Mouse (Mus musculus): ENCODE data around the gene Haus3. TPM values are rescaled to one million over a fixed set of nuclear protein-coding genes. Genes with fewer than 3 reads are reported as not detected.

The Haus3 gene
- 19.0 and 19.7 TPM in 2 replicates for polyA plus RNA-seq (2015; fragmentation: Nextera tagmentation; extraction: Ambion mirVana)

DNA sequence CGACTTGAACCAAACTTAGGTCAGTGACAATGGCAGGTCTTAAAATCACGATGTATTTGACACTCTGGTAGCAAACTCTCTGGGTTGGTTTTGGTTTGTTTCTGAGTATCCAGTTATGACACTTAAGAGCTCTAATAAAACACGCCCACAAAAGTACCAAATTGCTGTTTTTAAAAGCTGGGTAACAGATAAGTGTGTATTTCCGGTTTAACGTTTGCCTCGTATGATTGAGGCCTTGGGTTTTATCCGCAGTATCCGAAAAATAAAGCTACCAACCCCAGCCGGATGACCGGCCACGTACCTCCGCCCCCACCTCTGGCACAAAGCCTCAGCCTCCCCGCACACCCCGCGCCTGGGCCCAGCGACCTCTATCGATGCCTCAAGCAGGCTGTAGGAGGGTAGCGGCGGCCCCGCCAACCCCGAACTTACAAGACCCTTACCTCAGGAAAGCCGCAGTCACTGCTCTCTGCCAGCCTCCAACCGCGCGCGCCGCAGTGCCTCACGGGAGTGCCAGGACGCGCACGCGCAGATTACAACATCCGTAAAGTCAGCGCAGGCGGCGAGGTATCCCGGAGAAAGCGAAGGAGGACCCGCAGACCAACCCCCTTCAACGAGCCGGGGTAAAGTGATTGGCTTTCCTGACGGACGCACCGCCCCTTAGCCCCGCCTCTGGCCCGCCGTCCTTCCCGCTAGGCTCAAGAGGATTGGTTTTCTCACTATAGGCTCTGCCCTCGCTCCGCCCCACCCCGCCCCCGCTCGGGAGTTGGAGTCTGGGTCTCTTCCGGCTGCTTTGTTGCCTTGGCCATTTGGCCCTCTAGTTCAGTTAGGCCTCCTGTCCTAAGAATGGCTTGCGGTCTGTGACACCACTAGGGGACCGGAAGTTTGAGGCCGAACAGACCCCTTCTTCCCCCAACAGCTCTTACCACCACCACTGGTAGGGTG is at the start of gene Haus3, which contains the start of gene Poln:
Gene Haus3, minus strand, starts transcription at position 578 of the 942 bp plus-strand sequence.
Gene Poln, minus strand, starts transcription at position 499 of the 942 bp plus-strand sequence.
- Histone ChIP-seq H3K27me3 (no peaks in the 10 kb centered on the region), H3K4me2 (peak within 1 kb of the TSS; percentile 63), H3K4me3 (peak within 1 kb of the TSS; percentile 72), H3K9ac (peak within 1 kb of the TSS; percentile 86), H3K9me3 (no peaks in the 10 kb centered on the region), H3K36me3 (peaks cover 23% of the 10 kb centered on the region), H3K4me1 (replicated peaks) (peaks cover 15% of the 10 kb centered on the region), H3K27ac (peak within 1 kb of the TSS; percentile 95)
- WGBS = under 1% methylated on average over 57 of the region's 57 CpGs
- peak; percentile 100 for ATAC-seq (ENCODE audit: low FRiP score)

DNA sequence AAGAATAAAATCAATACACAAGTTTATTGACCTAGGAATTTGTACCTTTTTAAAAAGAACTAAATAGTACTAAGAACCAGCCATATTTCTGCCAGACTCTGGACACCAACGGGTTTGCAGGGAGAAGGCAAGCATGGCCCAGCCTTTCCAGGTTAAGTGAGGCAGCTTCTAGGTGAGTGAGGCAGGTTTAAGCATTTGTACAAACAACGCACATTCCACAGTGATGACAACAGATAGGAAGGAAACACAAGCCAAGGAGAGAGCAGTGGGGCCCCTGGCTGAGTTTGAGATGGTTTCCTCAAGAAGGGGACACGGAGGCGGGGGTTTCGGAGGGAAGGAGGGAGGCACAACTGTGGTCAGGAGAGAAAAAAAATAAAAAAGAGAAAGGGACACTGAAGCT is 49.3 kb upstream of the Haus3 start:
- ATAC-seq (ENCODE audit: low FRiP score) = no peak
- 83% methylated on average over 5 of the region's 5 CpGs for WGBS

DNA sequence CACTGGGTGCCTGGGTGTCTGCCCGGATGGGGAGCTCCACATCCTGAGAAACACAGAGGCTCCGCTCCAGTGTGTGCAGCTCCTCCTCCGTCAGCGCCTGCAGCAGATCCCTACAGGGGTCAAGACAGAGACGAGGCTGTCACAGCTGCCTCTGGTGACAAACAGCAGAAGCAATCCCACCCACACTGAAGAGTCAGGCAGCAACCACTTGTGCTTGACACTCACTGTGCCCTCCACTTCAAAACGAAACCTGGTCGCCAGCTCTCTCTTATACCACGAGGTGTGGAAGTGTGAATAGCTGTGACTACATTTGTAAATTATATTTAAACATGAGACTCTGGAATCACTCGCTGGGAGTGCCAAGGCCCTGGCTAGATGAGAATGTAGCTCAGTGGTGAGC is 48.4 kb upstream of the Haus3 start:
- no peaks in the 10 kb centered on the region for H3K36me3 ChIP-seq
- H3K27me3 ChIP-seq = no peaks in the 10 kb centered on the region
- H3K4me3 ChIP-seq = no peak overlapping the region
- H3K4me2 ChIP-seq = no peak overlapping the region
- H3K27ac ChIP-seq = no peak overlapping the region
- no peak overlapping the region for H3K9ac ChIP-seq
- no peaks in the 10 kb centered on the region for H3K4me1 ChIP-seq (replicated peaks)
- 69% methylated on average over 9 of the region's 9 CpGs for WGBS
- no peaks in the 10 kb centered on the region for H3K9me3 ChIP-seq
- ATAC-seq (ENCODE audit: low FRiP score) = no peak

More for the DNA sequence above, 49.3 kb upstream of the Haus3 start:
- no peak overlapping the region for H3K4me2 ChIP-seq
- no peaks in the 10 kb centered on the region for H3K36me3 ChIP-seq
- no peak overlapping the region for H3K27ac ChIP-seq
- H3K4me3 ChIP-seq = no peak overlapping the region
- no peak overlapping the region for H3K9ac ChIP-seq
- H3K4me1 ChIP-seq (replicated peaks) = no peaks in the 10 kb centered on the region
- H3K9me3 ChIP-seq = no peaks in the 10 kb centered on the region
- no peaks in the 10 kb centered on the region for H3K27me3 ChIP-seq

DNA sequence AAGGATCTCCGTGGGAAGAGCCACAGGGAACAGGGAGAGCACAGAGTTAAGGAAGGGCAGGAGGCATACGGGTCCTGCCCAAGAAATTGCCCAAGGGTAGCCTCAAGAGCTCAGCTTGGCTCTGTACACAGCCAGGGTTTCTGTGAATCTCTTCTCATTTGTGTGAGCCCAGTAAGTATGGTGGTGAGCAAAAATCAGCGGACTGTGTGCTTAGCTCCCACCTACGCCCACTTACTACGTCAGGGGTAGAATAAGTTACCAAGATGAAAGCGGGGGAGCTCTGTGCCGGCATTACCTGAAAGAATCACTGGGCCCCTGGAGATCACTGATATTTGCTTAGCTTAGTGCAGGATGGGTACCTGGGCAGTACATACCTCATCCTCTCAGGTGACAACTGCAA is 46.7 kb upstream of the Haus3 start:
- H3K4me2 ChIP-seq = no peak overlapping the region
- no peaks in the 10 kb centered on the region for H3K9me3 ChIP-seq
- H3K4me3 ChIP-seq = no peak overlapping the region
- no peak overlapping the region for H3K9ac ChIP-seq
- H3K4me1 ChIP-seq (replicated peaks) = no peaks in the 10 kb centered on the region
- WGBS = 81% methylated on average over 7 of the region's 7 CpGs
- H3K36me3 ChIP-seq = no peaks in the 10 kb centered on the region
- no peak for ATAC-seq (ENCODE audit: low FRiP score)
- no peaks in the 10 kb centered on the region for H3K27me3 ChIP-seq
- no peak overlapping the region for H3K27ac ChIP-seq

DNA sequence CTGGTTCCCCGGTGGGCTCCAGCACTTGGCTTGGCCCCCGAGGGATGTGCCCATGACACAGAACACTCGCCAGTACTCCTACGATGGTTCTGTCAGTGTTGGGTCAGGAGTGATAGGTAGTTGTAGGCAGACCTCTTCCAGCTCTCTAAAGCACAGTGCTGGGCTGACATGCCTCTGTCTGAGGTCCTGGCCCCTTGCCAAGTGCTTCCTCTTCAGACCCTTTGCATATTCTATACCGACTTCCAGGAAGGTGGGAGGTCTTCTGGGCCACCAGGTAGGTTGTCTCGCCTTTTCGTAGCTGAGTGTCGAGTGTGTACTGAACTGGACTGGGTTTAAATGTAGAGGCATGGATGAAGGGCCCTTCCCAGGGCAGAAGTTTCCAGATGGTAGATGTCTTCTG is 44.3 kb upstream of the Haus3 start:
- H3K27ac ChIP-seq = no peak overlapping the region
- H3K4me3 ChIP-seq = no peak overlapping the region
- WGBS = 84% methylated on average over 8 of the region's 8 CpGs
- H3K9ac ChIP-seq = no peak overlapping the region
- H3K4me1 ChIP-seq (replicated peaks) = no peaks in the 10 kb centered on the region
- no peaks in the 10 kb centered on the region for H3K36me3 ChIP-seq
- ATAC-seq (ENCODE audit: low FRiP score) = no peak
- H3K4me2 ChIP-seq = no peak overlapping the region
- no peaks in the 10 kb centered on the region for H3K9me3 ChIP-seq
- no peaks in the 10 kb centered on the region for H3K27me3 ChIP-seq

DNA sequence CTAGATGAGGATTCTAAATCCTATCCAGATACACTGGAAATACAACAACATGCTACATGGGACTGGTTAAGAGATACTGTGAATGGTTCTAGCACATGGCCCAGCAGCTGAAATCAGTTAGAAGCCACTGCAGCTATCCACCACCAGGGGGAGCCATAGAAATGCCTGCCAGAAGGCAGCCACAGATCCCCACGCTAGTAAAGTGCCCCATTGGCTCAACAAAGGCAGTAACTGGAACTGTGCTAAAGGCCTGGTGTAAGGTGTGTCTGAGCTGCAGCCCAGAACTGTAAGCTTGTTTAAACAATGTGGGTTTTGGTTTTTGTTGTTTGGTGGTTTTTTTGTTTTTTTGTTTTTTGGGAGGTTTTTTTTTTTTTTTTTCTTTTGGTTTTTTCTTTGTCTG is 41.0 kb upstream of the Haus3 start:
- no peak overlapping the region for H3K4me3 ChIP-seq
- no peaks in the 10 kb centered on the region for H3K27me3 ChIP-seq
- 3% methylated on average over 1 of the region's 1 CpGs for WGBS
- peak; percentile 61; the same call in 1 of the 2 replicates for ATAC-seq (ENCODE audit: low FRiP score)
- H3K4me2 ChIP-seq = no peak overlapping the region
- no peaks in the 10 kb centered on the region for H3K4me1 ChIP-seq (replicated peaks)
- no peaks in the 10 kb centered on the region for H3K36me3 ChIP-seq
- no peak overlapping the region for H3K27ac ChIP-seq
- H3K9ac ChIP-seq = no peak overlapping the region
- H3K9me3 ChIP-seq = no peaks in the 10 kb centered on the region

DNA sequence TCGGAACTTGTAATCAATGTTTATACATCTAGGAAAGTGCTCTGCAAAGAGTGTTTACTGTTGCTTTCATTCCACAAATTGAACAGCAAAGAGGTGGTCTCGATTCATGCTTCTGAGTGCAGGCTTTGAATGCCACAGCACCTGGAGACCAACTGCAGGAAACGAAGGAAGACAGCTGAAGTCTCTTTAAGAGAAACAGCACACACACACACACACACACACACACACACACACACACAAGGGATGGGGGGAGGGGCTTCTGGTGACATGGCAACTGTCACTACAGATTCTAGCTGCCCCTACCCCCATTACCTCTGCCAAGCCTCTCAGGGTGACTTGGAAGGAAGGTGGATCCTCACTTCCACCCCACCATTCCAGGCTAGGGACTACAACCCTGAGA is 38.2 kb upstream of the Haus3 start:
- H3K27ac ChIP-seq = no peak overlapping the region
- H3K4me2 ChIP-seq = no peak overlapping the region
- H3K9me3 ChIP-seq = no peaks in the 10 kb centered on the region
- H3K4me1 ChIP-seq (replicated peaks) = no peaks in the 10 kb centered on the region
- no peak overlapping the region for H3K9ac ChIP-seq
- 76% methylated on average over 3 of the region's 3 CpGs for WGBS
- ATAC-seq (ENCODE audit: low FRiP score) = no peak
- no peak overlapping the region for H3K4me3 ChIP-seq
- no peaks in the 10 kb centered on the region for H3K27me3 ChIP-seq
- no peaks in the 10 kb centered on the region for H3K36me3 ChIP-seq

DNA sequence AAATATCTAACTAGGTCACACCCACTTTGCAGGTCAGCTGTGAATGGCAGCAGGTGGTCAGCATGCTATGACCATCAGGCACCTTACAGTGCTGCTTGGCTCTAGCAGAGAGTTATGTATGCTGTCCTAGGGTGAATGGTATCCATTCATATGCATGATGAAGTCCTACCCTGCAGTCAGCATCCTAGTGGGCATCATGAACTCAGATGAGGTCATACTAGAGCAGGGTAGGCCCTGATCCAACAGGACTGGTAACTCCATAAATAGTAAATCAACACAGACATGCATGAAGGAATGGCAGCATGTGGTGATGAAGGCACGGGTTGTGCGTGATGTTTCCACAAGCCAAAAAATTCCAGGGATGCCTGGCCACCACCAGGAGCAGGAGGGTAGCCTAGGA is 36.5 kb upstream of the Haus3 start:
- 91% methylated on average over 2 of the region's 2 CpGs for WGBS
- Histone ChIP-seq H3K27me3 (no peaks in the 10 kb centered on the region), H3K27ac (no peak overlapping the region), H3K4me2 (no peak overlapping the region), H3K4me3 (no peak overlapping the region), H3K36me3 (no peaks in the 10 kb centered on the region), H3K9me3 (no peaks in the 10 kb centered on the region), H3K4me1 (replicated peaks) (no peaks in the 10 kb centered on the region), H3K9ac (no peak overlapping the region)
- ATAC-seq (ENCODE audit: low FRiP score) = no peak

DNA sequence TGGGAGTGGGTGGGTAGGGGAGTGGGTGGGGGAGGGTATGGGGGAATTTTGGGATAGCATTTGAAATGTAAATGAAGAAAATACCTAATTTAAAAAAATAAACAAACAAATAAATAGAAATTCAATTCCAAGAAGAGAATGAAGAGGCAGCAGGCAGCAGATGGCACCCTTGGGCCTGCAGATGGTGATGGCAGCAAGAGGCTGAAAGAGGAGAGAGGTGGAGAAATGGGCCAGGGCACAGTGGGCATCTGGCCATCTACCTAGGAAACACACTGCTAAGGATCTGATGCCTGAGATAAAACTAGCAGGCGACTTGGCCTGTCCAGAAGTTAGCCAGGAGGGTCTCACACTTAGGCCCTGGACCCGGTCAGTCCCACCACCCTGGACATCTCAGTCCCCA is 35.6 kb upstream of the Haus3 start:
- no peak overlapping the region for H3K4me2 ChIP-seq
- no peaks in the 10 kb centered on the region for H3K27me3 ChIP-seq
- 81% methylated on average over 2 of the region's 2 CpGs for WGBS
- no peak for ATAC-seq (ENCODE audit: low FRiP score)
- H3K27ac ChIP-seq = no peak overlapping the region
- H3K9ac ChIP-seq = no peak overlapping the region
- no peak overlapping the region for H3K4me3 ChIP-seq
- H3K36me3 ChIP-seq = no peaks in the 10 kb centered on the region
- H3K9me3 ChIP-seq = no peaks in the 10 kb centered on the region
- no peaks in the 10 kb centered on the region for H3K4me1 ChIP-seq (replicated peaks)

DNA sequence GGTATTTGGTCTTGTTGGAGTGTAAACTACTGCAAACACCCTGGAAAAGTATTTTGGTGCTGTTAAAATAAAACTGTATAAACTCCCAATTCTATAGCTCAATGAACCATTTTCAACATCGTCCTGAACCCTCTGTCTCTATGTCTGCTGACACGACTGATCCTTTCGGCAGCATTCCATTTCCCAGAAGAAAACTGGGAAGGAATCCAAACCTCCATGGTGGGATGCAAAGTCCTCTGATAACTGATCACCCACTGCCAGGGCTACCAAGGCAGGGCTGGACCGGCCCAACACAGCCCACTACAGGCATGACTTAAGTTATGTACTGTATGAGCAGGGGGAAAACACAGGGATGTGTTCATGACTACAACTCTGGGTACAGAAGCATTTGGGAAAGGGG is 32.7 kb upstream of the Haus3 start:
- Histone ChIP-seq H3K36me3 (no peaks in the 10 kb centered on the region; the same call in 1 of the 2 replicates), H3K9ac (no peak overlapping the region), H3K4me2 (no peak overlapping the region), H3K9me3 (no peaks in the 10 kb centered on the region), H3K27ac (no peak overlapping the region), H3K27me3 (no peaks in the 10 kb centered on the region), H3K4me1 (replicated peaks) (no peaks in the 10 kb centered on the region), H3K4me3 (no peak overlapping the region)
- 86% methylated on average over 4 of the region's 4 CpGs for WGBS
- ATAC-seq (ENCODE audit: low FRiP score) = no peak

DNA sequence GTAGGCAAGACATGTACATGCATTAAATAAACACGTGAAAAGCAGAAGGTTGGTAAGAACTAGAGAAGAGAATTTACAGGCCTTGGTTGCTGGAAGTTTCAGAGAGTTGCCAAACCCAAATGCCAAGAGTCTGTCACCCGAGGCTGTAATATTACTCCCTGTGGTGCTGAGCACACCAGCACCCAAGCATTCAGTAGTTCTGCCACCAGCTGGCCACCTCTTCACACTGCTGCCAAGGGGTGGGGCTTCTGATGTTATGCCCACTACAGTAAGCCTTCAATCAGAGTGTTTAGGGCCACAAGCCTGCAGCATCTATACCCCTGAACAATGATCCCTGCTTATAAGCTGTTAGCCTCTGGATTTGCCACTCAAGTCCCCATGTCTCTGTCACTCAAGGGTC is 32.1 kb upstream of the Haus3 start:
- 70% methylated on average over 2 of the region's 2 CpGs for WGBS
- ATAC-seq (ENCODE audit: low FRiP score) = no peak

DNA sequence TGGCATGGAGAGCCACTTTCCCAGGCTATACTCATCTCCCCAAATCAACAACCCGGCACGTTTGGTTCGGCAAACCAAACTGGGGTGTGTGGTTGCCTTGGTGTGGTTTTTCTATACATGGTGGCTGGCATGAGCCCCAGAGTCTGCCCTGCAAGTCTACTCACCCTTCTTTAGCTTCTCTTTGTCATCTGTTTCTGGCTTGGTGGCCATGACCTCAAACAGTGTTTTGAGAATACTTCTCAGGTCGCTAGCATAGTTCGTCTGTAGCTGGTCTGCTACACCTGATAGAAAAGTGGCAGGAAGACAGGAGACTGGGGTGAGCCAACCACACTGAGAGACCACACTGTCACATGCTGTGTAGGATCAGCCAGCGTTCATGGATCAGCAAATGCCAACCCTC is 29.3 kb upstream of the Haus3 start:
- Histone ChIP-seq H3K27me3 (no peaks in the 10 kb centered on the region), H3K4me3 (no peak overlapping the region), H3K36me3 (peaks cover 8% of the 10 kb centered on the region), H3K9me3 (no peaks in the 10 kb centered on the region), H3K4me2 (no peak overlapping the region), H3K4me1 (replicated peaks) (no peaks in the 10 kb centered on the region), H3K9ac (no peak overlapping the region), H3K27ac (no peak overlapping the region)
- no peak for ATAC-seq (ENCODE audit: low FRiP score)
- 88% methylated on average over 6 of the region's 6 CpGs for WGBS

More for the DNA sequence above, 32.1 kb upstream of the Haus3 start:
- Histone ChIP-seq H3K27ac (no peak overlapping the region), H3K4me1 (replicated peaks) (no peaks in the 10 kb centered on the region), H3K4me3 (no peak overlapping the region), H3K36me3 (no peaks in the 10 kb centered on the region; the same call in 1 of the 2 replicates), H3K27me3 (no peaks in the 10 kb centered on the region), H3K9ac (no peak overlapping the region), H3K4me2 (no peak overlapping the region), H3K9me3 (no peaks in the 10 kb centered on the region)

DNA sequence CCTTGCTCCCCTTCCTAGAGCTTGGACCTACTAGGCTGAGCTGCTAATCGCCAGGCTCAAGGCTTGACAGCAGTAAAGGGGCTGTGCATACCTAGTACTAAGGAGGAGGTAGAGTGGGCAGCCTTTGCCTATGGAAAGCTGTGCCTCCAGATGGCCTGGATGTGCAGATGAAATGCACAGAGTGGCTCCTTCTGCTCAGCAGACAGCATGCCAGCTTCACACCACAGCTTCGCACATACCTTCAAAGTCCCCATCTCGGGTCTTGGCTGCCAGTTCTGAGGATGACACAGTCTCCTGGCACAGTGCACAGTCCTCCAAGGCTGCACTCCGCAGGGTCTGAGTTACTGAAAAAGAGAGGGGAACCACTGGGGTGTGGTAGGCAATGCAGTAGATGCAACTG is 27.9 kb upstream of the Haus3 start:
- ATAC-seq (ENCODE audit: low FRiP score) = no peak
- WGBS = 90% methylated on average over 4 of the region's 4 CpGs
- H3K9ac ChIP-seq = no peak overlapping the region

More for the DNA sequence above, 27.9 kb upstream of the Haus3 start:
- Histone ChIP-seq H3K27ac (no peak overlapping the region), H3K27me3 (no peaks in the 10 kb centered on the region), H3K4me2 (no peak overlapping the region), H3K36me3 (peaks cover 8% of the 10 kb centered on the region), H3K4me1 (replicated peaks) (no peaks in the 10 kb centered on the region), H3K4me3 (no peak overlapping the region), H3K9me3 (no peaks in the 10 kb centered on the region)
